Mouse (Mus musculus) limb, embryonic 14.5 days (tissue): Measurements from ENCODE around the gene Avil. TPM values are rescaled to one million over a fixed set of nuclear protein-coding genes. Genes with fewer than 3 reads are reported as not detected.

ENCODE experiments used
- ATAC-seq: fragments of 200-750 bp; cut with Nextera tagmentation; 2 replicates; pipeline ENCODE4 v1.8.0; 2017; ENCODE audit warnings: low read depth, moderate number of reproducible peaks, moderate TSS enrichment; ENCODE audit not compliant: low FRiP score
- DNase-seq: peaks from one replicate; pipeline ENCODE4 v3.0.0-alpha.2; 2015; ENCODE audit warnings: low spot score
- H3K27ac ChIP-seq: fragments of 300-500 bp; sonication (generic); replicated peaks from 2 replicates; pipeline ENCODE4 v1.5.1; 2014; ENCODE audit warnings: low read depth, mild to moderate bottlenecking, low read length, moderate library complexity, mixed read lengths
- H3K27me3 ChIP-seq: fragments of 300-500 bp; sonication (generic); 2 replicates; pipeline ENCODE4 v1.6.1; 2014; ENCODE audit warnings: low read length, mixed read lengths; ENCODE audit not compliant: control insufficient read depth, insufficient read depth
- H3K36me3 ChIP-seq: fragments of 300-500 bp; sonication (generic); 2 replicates; pipeline ENCODE4 v1.6.1; 2014; ENCODE audit warnings: mild to moderate bottlenecking, low read length, moderate library complexity, mixed read lengths; ENCODE audit not compliant: control insufficient read depth, insufficient read depth
- H3K4me1 ChIP-seq: fragments of 300-500 bp; sonication (generic); 2 replicates; pipeline ENCODE4 v1.6.1; 2014; ENCODE audit warnings: antibody characterized with exemption, low read length, mixed read lengths; ENCODE audit not compliant: control insufficient read depth, insufficient read depth
- H3K4me2 ChIP-seq: fragments of 300-500 bp; sonication (generic); replicated peaks from 2 replicates; pipeline ENCODE4 v1.6.1; 2014; ENCODE audit warnings: low read depth, mild to moderate bottlenecking, low read length, moderate library complexity; ENCODE audit not compliant: severe bottlenecking
- H3K4me3 ChIP-seq: fragments of 300-500 bp; sonication (generic); replicated peaks from 2 replicates; pipeline ENCODE4 v1.5.1; 2014; ENCODE audit warnings: low read length
- H3K9ac ChIP-seq: fragments of 300-500 bp; sonication (generic); 2 replicates; pipeline ENCODE4 v1.6.1; 2014; ENCODE audit warnings: mild to moderate bottlenecking, low read depth, low read length, moderate library complexity; ENCODE audit not compliant: severe bottlenecking
- H3K9me3 ChIP-seq: fragments of 300-500 bp; sonication (generic); 2 replicates; pipeline ENCODE4 v1.6.1; 2016; ENCODE audit warnings: low read length; ENCODE audit not compliant: control insufficient read depth
- POLR2A ChIP-seq: fragments of 200-500 bp; IDR thresholded peaks from 2 replicates; pipeline ENCODE4 v1.8.0; 2012; ENCODE audit warnings: inconsistent platforms, mild to moderate bottlenecking, moderate library complexity, borderline replicate concordance; ENCODE audit not compliant: insufficient read depth, insufficient read length; ENCODE audit errors: extremely low read depth
- WGBS: fragments of 180-500 bp; shearing (Covaris S2); extraction: QIAGEN DNeasy Blood & Tissue Kit; methylation state at CpG from one replicate; pipeline ENCODE4 v1.1.7; 2014; 5-methylcytosine and 5-hydroxymethylcytosine counted together
- polyA plus RNA-seq, 2 experiments: library from polyadenylated mRNA; depleted of rRNA in 1 of 2; stranded (reverse) in 1 of 2; unstranded in 1 of 2; fragments of >200 nt; fragmentation: Nextera tagmentation in 1 of 2; extraction: Ambion mirVana in 1 of 2; gene quantifications; 2 replicates each; pipeline versions ENCODE4 v1.2.1 to v1.2.3; 2012 to 2014

Avil gene
- polyA plus RNA-seq, 2 experiments, result 0.28 to 0.45 TPM

GRCm38 (mm10) chr10:126981746-126982145 lies 18.8 kb upstream of the Avil start:
- no peak overlapping the region for H3K9ac ChIP-seq
- ATAC-seq (no peak), DNase-seq (no peak)
- whole genome bisulfite sequencing, result 47% methylated on average over 3 of the region's 3 CpGs
- no peaks in the 10 kb centered on the region for H3K27me3 ChIP-seq
- peaks cover 66% of the 10 kb centered on the region for H3K4me1 ChIP-seq
- H3K36me3 ChIP-seq, result peaks cover 21% of the 10 kb centered on the region
- peak overlapping the region; percentile 97 for H3K4me3 ChIP-seq
- no peak for TF ChIP-seq POLR2A
- peak overlapping the region; percentile 98 for H3K4me2 ChIP-seq
- no peak overlapping the region for H3K27ac ChIP-seq
- no peaks in the 10 kb centered on the region for H3K9me3 ChIP-seq

GRCm38 (mm10) chr10:126983193-126983725 lies 17.2 kb upstream of the Avil start:
- Histone ChIP-seq H3K27me3 (no peaks in the 10 kb centered on the region), H3K4me1 (peaks cover 75% of the 10 kb centered on the region), H3K9ac (peak overlapping the region; percentile 38; the same call in 1 of the 2 replicates), H3K9me3 (no peaks in the 10 kb centered on the region), H3K36me3 (peaks cover 21% of the 10 kb centered on the region), H3K27ac (peak overlapping the region; percentile 52; the same call in 1 of the 2 replicates), H3K4me3 (peak overlapping the region; percentile 97), H3K4me2 (peak overlapping the region; percentile 98)
- TF ChIP-seq POLR2A, result no peak
- DNase-seq (no peak), ATAC-seq (no peak)
- whole genome bisulfite sequencing, result 36% methylated on average over 14 of the region's 14 CpGs

DNA sequence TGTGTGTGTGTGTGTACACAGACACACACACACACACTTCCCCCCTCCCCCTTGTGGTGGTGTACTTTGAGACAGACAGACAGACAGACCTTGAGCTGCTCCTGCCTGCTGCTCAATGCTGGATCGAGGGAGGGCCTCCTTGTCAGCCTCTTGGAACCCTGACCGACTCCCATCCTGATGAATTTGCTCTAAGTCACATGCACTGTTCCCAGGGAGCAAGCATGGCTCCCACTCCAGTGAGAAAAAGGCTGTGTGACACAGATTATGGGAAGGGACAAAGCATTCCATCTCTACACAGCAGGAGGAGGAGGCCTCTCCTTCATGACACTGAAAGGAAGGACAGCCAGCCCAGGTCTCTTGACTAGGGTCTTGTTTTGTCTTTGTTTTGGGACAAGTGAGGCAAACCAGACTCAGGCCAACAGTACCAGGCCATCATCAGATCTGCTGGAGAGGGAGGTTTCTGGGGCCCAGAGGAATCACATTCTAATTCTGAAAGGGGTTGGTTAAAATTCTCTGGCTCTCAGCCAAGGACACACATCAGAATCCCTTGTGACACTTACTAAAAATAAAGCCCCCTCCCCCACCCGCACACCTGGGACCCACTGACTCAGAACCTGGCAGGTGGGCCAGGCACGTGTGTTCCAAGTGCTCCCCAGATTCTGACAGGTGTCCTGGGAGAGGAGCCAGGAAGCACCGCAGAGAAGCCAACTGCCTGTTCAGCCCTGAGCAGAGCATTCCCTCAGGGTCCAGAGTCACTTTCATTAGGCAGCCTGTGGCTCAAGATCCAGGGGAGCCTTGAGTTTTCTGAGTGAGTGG lies 16.1 kb upstream of the Avil start:
- WGBS, result 38% methylated on average over 5 of the region's 5 CpGs
- no peak for ATAC-seq
- Histone ChIP-seq H3K36me3 (peaks cover 21% of the 10 kb centered on the region), H3K9ac (no peak overlapping the region), H3K9me3 (no peaks in the 10 kb centered on the region), H3K27me3 (no peaks in the 10 kb centered on the region), H3K4me2 (peak overlapping the region; percentile 98), H3K4me3 (no peak overlapping the region), H3K27ac (peak overlapping the region; percentile 52; the same call in 1 of the 2 replicates), H3K4me1 (peaks cover 79% of the 10 kb centered on the region)
- no peak for TF ChIP-seq POLR2A
- DNase-seq, result peak; percentile 56

DNA sequence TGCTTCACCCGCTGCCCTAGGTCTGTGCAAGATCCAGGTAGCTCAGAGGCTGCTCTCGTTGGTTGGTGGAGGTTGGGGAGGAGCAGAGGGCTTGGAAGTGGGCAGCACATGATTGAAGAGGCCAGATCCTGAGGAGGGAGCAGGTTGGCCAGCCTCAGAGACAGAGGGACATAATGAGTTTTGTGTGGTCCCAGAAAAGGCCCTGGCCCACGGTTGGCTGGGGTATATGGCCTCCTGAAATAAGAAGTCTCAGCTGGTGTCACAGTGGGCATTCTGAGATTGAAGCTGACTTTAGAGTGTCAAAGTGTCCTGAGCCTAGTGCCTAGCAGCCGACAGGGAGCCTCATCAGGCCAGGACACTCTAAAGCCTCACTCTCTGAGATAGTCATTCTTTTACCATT lies 15.4 kb upstream of the Avil start:
- WGBS, result 78% methylated on average over 4 of the region's 4 CpGs
- DNase-seq, result no peak
- Histone ChIP-seq H3K4me2 (peak overlapping the region; percentile 98; the same call in 1 of the 2 replicates), H3K4me3 (no peak overlapping the region), H3K4me1 (peaks cover 81% of the 10 kb centered on the region), H3K9me3 (no peaks in the 10 kb centered on the region), H3K27me3 (no peaks in the 10 kb centered on the region), H3K27ac (0 out of 2 replicates have a peak overlapping the region, but pooled peaks have one; percentile 40), H3K9ac (no peak overlapping the region), H3K36me3 (peaks cover 21% of the 10 kb centered on the region)
- no peak for TF ChIP-seq POLR2A
- no peak for ATAC-seq

- no peak for TF ChIP-seq POLR2A
- Histone ChIP-seq H3K9ac (no peak overlapping the region), H3K4me1 (peaks cover 84% of the 10 kb centered on the region), H3K4me2 (no peak overlapping the region), H3K36me3 (peaks cover 17% of the 10 kb centered on the region), H3K27ac (peak overlapping the region; percentile 79), H3K4me3 (no peak overlapping the region), H3K27me3 (no peaks in the 10 kb centered on the region), H3K9me3 (no peaks in the 10 kb centered on the region)
- WGBS, result 92% methylated on average over 9 of the region's 9 CpGs
- DNase-seq (no peak), ATAC-seq (no peak)
Measured at GRCm38 (mm10) chr10:126985579-126985978, 14.9 kb upstream of the Avil start.
